Mouse (Mus musculus) brown adipose tissue, adult 24 weeks (tissue): ENCODE data around the gene Plcd1. TPM values are rescaled to one million over a fixed set of nuclear protein-coding genes. Genes with fewer than 3 reads are reported as not detected.

Source experiments
- H3K27ac ChIP-seq: fragments of 200-500 bp; replicated peaks from 2 replicates; pipeline ENCODE4 v1.5.1; 2012; ENCODE audit warnings: low read depth, mild to moderate bottlenecking, low read length
- H3K4me1 ChIP-seq: fragments of 200-500 bp; 2 replicates; pipeline ENCODE4 v1.6.1; 2012; ENCODE audit warnings: low read length, mixed read lengths; ENCODE audit not compliant: control insufficient read depth, insufficient read depth, insufficient read length
- H3K4me3 ChIP-seq: fragments of 200-500 bp; 2 replicates; pipeline ENCODE4 v1.5.1; 2012; ENCODE audit warnings: low read depth, mild to moderate bottlenecking, low read length, moderate library complexity; ENCODE audit not compliant: insufficient read depth
- polyA plus RNA-seq: library from polyadenylated mRNA; stranded (reverse); fragments of >200 nt; gene quantifications from 2 replicates; pipeline ENCODE4 v1.2.4, GENCODE M21; 2012; ENCODE audit not compliant: missing spikeins, insufficient read depth, insufficient read length

The Plcd1 gene
- polyA plus RNA-seq, 1 experiment: 12.0 TPM

DNA sequence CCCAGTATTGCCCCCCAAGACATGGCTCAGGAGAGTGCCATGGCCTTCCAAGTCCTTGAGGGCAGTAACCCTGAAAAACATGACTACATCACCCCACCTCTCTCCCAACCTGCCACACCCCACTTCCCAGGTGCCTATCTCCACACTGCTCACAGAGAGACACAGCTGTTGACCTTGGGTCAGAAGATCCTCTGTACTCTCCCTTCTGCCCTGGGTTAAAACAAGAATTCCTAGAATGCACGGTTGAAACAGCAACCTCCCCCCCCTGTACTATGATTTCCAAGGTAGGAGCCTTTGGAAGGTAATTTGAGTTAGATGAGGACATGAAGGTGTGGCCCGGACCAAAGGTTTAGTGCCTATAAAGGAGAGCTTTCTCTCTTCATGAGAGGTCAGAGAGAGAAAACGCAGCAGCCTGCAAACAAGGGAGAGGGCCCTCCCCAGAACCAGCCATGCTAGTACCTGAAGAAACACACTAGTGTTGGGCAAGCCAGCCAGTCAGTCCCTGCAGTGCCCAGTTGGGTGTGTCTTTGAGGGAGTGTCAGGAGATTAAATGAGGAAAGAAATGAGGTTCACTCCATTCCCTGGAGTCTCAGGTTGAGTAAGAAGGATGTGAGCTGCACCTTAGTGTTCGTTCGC lies 13.1 kb downstream of the Plcd1 start:
- Histone ChIP-seq H3K4me3 (no peak overlapping the region), H3K4me1 (peaks cover 6% of the 10 kb centered on the region), H3K27ac (no peak overlapping the region)

DNA sequence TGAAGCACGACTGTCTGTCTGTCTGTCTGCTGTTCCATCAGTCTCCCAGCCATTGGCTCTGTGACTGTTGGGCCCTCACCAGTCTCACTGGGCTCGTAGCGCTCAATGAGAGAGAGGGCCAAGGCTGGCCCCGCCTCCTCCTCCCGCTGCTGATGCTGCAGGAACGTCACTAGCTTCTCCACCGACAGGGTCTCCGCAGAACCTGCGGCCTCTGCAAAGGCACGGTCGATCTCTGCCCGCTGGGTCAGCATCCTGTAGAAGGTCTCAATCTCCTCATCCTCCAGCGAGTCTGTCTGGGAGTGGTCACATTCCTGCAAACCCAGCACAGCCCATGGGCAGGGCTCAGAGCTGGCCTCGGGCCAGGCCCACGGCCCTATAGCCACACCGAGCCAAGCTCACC lies 17.6 kb downstream of the Plcd1 start:
- H3K4me1 ChIP-seq: no peaks in the 10 kb centered on the region
- no peak overlapping the region for H3K27ac ChIP-seq
- no peak overlapping the region for H3K4me3 ChIP-seq

DNA sequence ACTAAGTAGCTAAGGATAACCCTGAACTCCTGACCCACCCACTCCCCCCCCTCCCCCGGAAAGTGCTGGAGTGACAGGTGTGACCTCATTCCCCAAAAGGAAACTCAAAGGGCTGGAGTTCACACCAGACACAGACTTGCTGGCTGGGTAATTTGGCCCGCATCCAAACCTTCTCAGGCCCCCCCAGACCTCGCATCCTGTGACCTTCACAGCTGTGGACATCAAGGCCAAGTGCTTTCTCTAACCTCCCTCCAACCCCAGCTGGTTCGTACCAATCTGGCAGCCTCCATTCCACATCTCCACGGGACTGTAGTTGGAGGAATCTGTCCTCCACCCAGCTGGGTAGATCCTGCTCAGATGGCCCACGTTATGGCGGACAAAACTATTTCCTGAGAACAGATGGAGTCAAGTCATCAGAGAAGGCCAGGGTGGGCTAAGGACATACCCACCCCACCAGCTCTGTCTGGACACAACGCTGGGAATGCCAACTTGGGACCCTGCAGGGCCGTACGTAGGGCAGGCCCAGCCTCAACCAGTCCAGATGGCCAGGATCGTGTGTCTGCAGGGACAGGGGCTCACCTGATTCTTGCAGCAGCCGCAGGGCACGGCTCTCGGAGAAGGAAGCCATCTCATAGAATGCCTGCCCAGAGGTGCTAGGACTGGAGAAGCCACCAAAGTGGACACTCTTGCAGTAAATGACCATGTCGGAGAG lies 20.0 kb downstream of the Plcd1 start:
- Histone ChIP-seq H3K4me1 (no peaks in the 10 kb centered on the region), H3K27ac (no peak overlapping the region), H3K4me3 (no peak overlapping the region)

DNA sequence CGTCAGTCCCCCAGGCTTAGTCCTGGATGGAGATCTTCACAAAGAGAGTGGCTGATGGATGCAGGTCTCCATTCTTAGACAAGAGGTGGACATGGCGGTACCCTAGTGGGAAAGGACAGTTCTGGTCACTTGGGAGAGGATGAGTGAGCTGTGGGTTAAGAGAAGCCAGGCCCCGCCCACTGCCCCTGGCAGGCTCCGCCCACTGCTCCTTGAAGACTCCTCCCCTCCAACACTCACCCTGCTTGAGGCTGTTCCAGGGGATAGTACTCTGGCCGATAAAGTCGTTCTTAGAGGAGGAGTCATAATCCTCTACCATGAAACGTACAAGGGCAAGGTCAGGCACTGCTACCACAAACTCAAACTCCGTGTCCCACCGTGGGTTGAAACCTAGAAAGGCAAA lies 21.5 kb downstream of the Plcd1 start:
- Histone ChIP-seq H3K4me3 (no peak overlapping the region), H3K4me1 (no peaks in the 10 kb centered on the region), H3K27ac (no peak overlapping the region)

- no peaks in the 10 kb centered on the region for H3K4me1 ChIP-seq
- H3K4me3 ChIP-seq: no peak overlapping the region
- H3K27ac ChIP-seq: no peak overlapping the region
These were observed 23.0 kb downstream of the Plcd1 start for GRCm38 (mm10) chr9:119070173-119070825.

DNA sequence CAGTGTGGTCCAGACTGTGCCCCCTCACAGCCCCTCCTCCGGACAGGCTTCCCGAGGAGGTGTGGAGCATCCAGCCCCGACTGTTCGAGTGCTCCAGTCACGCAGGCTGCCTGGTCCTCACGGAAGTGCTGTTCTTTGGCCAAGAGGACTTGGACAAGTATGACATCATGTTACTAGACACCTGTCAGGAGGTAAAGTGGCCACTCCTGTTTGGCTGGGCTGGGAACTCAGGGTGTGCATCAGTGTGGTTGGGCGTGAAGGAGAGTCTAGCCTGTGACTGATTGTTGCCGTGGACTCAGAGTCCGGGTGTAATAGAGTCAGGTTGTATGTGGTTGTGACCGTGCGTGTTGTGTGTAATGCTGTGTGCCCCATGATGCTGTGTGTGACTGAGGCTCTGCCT lies 25.0 kb downstream of the Plcd1 start:
- Histone ChIP-seq H3K4me3 (no peak overlapping the region), H3K27ac (no peak overlapping the region), H3K4me1 (no peaks in the 10 kb centered on the region)

DNA sequence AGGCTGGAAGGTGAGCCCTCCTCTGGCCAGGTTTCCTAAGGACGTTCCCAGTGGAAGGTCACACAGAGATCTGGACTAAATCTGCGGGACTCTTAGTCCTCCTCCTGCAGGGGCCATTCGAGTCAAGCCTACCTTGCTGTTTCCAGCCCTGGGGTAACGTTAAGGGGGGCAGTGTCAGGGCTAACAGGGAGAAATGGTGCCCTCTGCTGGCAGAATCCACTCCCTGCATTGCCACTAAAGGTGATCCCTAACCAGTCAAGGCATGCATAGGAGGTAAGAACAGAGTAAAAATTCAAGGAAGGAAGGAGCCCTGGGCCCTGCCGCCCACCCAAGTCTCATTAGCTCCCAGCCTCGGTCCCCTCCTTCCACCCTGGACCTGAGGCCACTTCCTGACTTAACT lies 25.7 kb downstream of the Plcd1 start:
- no peaks in the 10 kb centered on the region for H3K4me1 ChIP-seq
- H3K27ac ChIP-seq: no peak overlapping the region
- no peak overlapping the region for H3K4me3 ChIP-seq

DNA sequence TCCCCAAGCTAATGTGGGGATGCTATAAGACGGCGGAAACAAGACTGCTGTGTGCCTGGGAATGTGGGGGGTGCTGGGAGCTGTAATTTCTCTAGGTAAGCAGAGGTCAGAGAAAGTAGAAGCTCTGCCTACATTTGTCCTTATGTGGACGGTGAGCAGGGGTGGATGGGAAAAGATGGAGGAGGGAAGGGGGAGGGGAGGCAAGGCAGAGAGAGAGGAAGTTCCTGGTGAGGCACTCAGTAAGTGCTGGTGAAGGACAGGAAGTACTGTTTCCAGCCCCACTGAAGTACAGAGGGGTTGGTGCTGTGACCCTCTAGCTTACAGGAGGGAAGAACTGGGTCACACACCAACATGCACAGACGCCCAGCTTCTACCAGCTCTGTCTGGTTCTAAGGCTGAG lies 29.0 kb downstream of the Plcd1 start:
- Histone ChIP-seq H3K4me3 (no peak overlapping the region), H3K27ac (no peak overlapping the region), H3K4me1 (no peaks in the 10 kb centered on the region)

- no peak overlapping the region for H3K4me3 ChIP-seq
These were observed 30.2 kb downstream of the Plcd1 start for GRCm38 (mm10) chr9:119063036-119063644.

GRCm38 (mm10) chr9:119060701-119061100 lies 32.6 kb downstream of the Plcd1 start:
- Histone ChIP-seq H3K27ac (no peak overlapping the region), H3K4me1 (no peaks in the 10 kb centered on the region), H3K4me3 (no peak overlapping the region)

More at GRCm38 (mm10) chr9:119063036-119063644, 30.2 kb downstream of the Plcd1 start:
- H3K4me1 ChIP-seq: no peaks in the 10 kb centered on the region
- H3K27ac ChIP-seq: no peak overlapping the region

DNA sequence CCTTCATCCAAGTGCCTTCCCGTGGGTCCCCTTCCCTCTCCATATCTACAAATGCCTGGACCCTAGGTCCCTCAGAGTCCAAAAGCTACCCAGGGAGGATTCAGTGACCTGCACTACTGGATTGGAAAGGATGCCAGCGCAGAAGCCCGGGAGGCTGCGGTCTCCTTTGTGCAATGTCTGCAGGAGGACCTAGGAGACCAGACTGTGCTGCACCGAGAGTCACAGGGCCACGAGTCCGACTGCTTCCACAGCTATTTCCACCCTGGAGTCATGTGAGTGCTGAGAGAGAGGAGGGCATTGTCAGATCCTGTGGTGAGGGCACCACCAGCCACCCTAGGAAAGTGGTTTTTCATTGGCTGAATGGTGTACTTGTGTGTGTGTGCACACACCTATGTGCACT lies 35.1 kb downstream of the Plcd1 start:
- Histone ChIP-seq H3K4me1 (no peaks in the 10 kb centered on the region), H3K27ac (no peak overlapping the region), H3K4me3 (no peak overlapping the region)

- H3K4me1 ChIP-seq: peaks cover 11% of the 10 kb centered on the region
- H3K27ac ChIP-seq: no peak overlapping the region
- no peak overlapping the region for H3K4me3 ChIP-seq
These were observed 38.0 kb downstream of the Plcd1 start for GRCm38 (mm10) chr9:119055336-119055735.

GRCm38 (mm10) chr9:119053964-119054576 lies 39.2 kb downstream of the Plcd1 start:
- peaks cover 11% of the 10 kb centered on the region for H3K4me1 ChIP-seq
- H3K27ac ChIP-seq: no peak overlapping the region

GRCm38 (mm10) chr9:119052154-119052944 lies 41.0 kb downstream of the Plcd1 start, which contains the start of gene Vill:
Gene Vill (plus strand): TSS chr9:119052778.
- Histone ChIP-seq H3K4me3 (no peak within 1 kb of the TSS), H3K27ac (no peak within 1 kb of the TSS), H3K4me1 (peaks cover 11% of the 10 kb centered on the region)

More at GRCm38 (mm10) chr9:119053964-119054576, 39.2 kb downstream of the Plcd1 start:
- H3K4me3 ChIP-seq: no peak overlapping the region
